Mouse (Mus musculus) small intestine, adult 2 months (tissue): ENCODE data around the gene Cxcl13. TPM values are rescaled to one million over a fixed set of nuclear protein-coding genes. Genes with fewer than 3 reads are reported as not detected.

Experiments used
- H3K27ac ChIP-seq: fragments of 200-500 bp; 2 replicates; pipeline ENCODE4 v1.5.1; 2012; ENCODE audit warnings: low read depth, low read length, control low read depth, inconsistent platforms; ENCODE audit not compliant: insufficient read depth
- H3K27me3 ChIP-seq: fragments of 200-500 bp; 2 replicates; pipeline ENCODE4 v1.6.1; 2012; ENCODE audit warnings: mild to moderate bottlenecking, moderate library complexity, low read length, inconsistent platforms; ENCODE audit not compliant: control insufficient read depth, insufficient read depth
- H3K36me3 ChIP-seq: fragments of 200-500 bp; 2 replicates; pipeline ENCODE4 v1.6.1; 2012; ENCODE audit warnings: mild to moderate bottlenecking, low read length, control low read depth, inconsistent platforms; ENCODE audit not compliant: control insufficient read depth, insufficient read depth
- H3K4me1 ChIP-seq: fragments of 200-500 bp; 2 replicates; pipeline ENCODE4 v1.6.1; 2012; ENCODE audit warnings: low read length, inconsistent platforms, mixed read lengths; ENCODE audit not compliant: control insufficient read depth, insufficient read depth, insufficient read length
- H3K4me3 ChIP-seq: fragments of 200-500 bp; 2 replicates; pipeline ENCODE4 v1.5.1; 2012; ENCODE audit warnings: low read depth, mild to moderate bottlenecking, control low read depth, inconsistent platforms, low read length, moderate library complexity
- CTCF ChIP-seq: fragments of 200-500 bp; IDR thresholded peaks from 2 replicates; pipeline ENCODE4 v1.5.1; 2012; ENCODE audit warnings: low read depth, mild to moderate bottlenecking, control low read depth, inconsistent platforms, low read length, moderate library complexity, mixed read lengths; ENCODE audit not compliant: insufficient replicate concordance, insufficient read length; ENCODE audit errors: extremely low read depth
- POLR2A ChIP-seq: fragments of 200-500 bp; IDR thresholded peaks from 2 replicates; pipeline ENCODE4 v1.6.1; 2012; ENCODE audit warnings: low read depth, mild to moderate bottlenecking, control low read depth, inconsistent platforms, low read length, moderate library complexity
- WGBS: fragments of 180-500 bp; shearing (Covaris S2); methylation state at CpG from one replicate; pipeline ENCODE4 v1.1.7; 2018; 5-methylcytosine and 5-hydroxymethylcytosine counted together
- polyA plus RNA-seq: library from polyadenylated mRNA; depleted of rRNA; stranded (reverse); fragments of >200 nt; gene quantifications from 2 replicates; pipeline ENCODE4 v1.2.3, GENCODE M21; 2012; rRNA removed

Cxcl13 gene
- polyA plus RNA-seq, 1 experiment, result 0.33 TPM

GRCm38 (mm10) chr5:95983797-95984486 is 27.2 kb downstream of the Cxcl13 start:
- Histone ChIP-seq H3K4me1 (no peaks in the 10 kb centered on the region), H3K27ac (no peak overlapping the region), H3K36me3 (no peaks in the 10 kb centered on the region), H3K27me3 (no peaks in the 10 kb centered on the region), H3K4me3 (no peak overlapping the region)
- 45% methylated on average over 5 of the region's 5 CpGs for WGBS
- no peak for TF ChIP-seq CTCF

GRCm38 (mm10) chr5:95991339-95992292 is 34.9 kb downstream of the Cxcl13 start:
- no peaks in the 10 kb centered on the region for H3K27me3 ChIP-seq
- TF ChIP-seq CTCF (no peak), POLR2A (no peak)
- WGBS, result 17% methylated on average over 12 of the region's 12 CpGs
- no peak overlapping the region for H3K27ac ChIP-seq
- no peaks in the 10 kb centered on the region for H3K4me1 ChIP-seq
- no peaks in the 10 kb centered on the region for H3K36me3 ChIP-seq
- no peak overlapping the region for H3K4me3 ChIP-seq

- TF ChIP-seq CTCF, result no peak
- no peak for TF ChIP-seq POLR2A
- WGBS, result 86% methylated on average over 3 of the region's 3 CpGs
- Histone ChIP-seq H3K27ac (no peak overlapping the region), H3K4me1 (no peaks in the 10 kb centered on the region), H3K36me3 (no peaks in the 10 kb centered on the region), H3K27me3 (no peaks in the 10 kb centered on the region), H3K4me3 (no peak overlapping the region)
Measured at GRCm38 (mm10) chr5:95997276-95997675, 40.5 kb downstream of the Cxcl13 start.

DNA sequence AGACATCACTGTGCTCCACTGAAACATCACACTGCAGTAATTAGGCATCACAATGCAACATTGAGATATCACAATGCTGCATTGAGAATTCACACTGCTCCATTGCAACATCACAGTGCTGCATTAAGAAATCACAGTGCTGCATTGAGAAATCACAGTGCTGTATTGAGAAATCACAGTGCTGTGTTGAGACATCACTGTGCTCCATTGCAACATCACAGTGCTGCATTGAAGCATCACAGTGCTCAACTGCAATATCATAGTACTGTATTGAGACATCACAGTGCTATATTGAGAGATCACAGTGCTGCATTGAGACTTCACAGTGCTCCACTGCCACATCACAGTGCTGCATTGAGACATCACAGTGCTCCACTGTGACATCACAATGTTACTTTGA is 46.6 kb downstream of the Cxcl13 start:
- TF ChIP-seq CTCF, result no peak
- Histone ChIP-seq H3K27me3 (no peaks in the 10 kb centered on the region), H3K27ac (no peak overlapping the region), H3K4me1 (no peaks in the 10 kb centered on the region), H3K36me3 (no peaks in the 10 kb centered on the region), H3K4me3 (no peak overlapping the region)

DNA sequence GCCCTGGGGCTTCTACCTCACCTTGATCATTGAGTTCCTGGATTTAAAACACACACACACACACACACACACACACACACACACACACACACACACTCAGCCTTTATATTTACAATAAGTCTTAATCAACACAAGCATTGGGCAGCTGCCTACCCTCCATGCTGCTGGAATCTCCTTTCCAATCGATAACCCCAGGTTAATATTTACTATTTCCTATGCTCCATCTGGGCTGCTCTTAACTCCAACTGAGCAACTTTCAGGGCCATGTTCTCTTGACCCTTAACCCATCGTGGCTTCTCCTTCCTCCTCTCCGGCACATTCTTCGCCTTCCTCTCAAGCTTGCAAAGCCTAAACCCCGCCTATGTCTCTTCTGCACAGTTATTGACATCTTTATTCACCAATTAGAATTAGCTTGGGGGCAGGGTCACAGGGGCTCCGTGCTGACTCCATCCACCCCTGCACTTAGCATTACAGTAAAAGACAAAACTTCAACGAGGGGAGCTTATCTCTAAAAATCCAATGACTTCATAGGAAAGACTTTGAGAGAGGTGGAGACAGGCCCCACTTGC is 51.6 kb downstream of the Cxcl13 start:
- WGBS, result 27% methylated on average over 7 of the region's 7 CpGs
- H3K27ac ChIP-seq, result no peak overlapping the region
- TF ChIP-seq POLR2A (no peak), CTCF (no peak)
- H3K36me3 ChIP-seq, result no peaks in the 10 kb centered on the region
- no peaks in the 10 kb centered on the region for H3K27me3 ChIP-seq
- H3K4me3 ChIP-seq, result no peak overlapping the region
- no peaks in the 10 kb centered on the region for H3K4me1 ChIP-seq

DNA sequence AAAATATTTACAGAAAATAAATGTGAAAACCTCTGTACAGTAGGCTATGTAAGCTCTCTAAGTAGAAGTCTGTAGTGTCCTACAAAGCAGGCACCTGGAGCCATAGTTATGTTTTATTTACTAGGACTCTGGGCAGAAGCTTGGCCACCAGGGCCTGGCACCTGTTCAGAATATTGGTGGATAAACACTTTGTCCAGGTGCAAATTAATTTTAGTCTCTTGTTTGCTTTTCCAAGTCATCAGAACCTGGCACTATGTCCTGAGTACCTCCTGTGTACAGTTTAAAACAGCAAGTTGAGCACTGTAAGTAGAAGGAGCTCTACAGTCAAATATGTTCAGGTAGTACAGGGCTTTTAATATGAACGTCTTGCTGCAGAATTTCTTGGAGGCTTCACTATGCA is 52.3 kb downstream of the Cxcl13 start:
- Histone ChIP-seq H3K27me3 (no peaks in the 10 kb centered on the region), H3K36me3 (no peaks in the 10 kb centered on the region), H3K4me3 (no peak overlapping the region), H3K4me1 (no peaks in the 10 kb centered on the region), H3K27ac (no peak overlapping the region)
- TF ChIP-seq CTCF, result no peak
- 21% methylated on average over 1 of the region's 1 CpGs for WGBS

Other genes with a start within 250 kb of the Cxcl13 start
- not detected in 2 replicates for gene Gm7978, start 220.8 kb upstream of the Cxcl13 start, polyA plus RNA-seq
- gene Gm7982, start 214.9 kb upstream of the Cxcl13 start, polyA plus RNA-seq, result not detected in 2 replicates
- gene E330014E10Rik, start 181.0 kb upstream of the Cxcl13 start, polyA plus RNA-seq, result not detected in 2 replicates
- 0.90 and 3.0 TPM in 2 replicates for gene Cnot6l, start 207.2 kb downstream of the Cxcl13 start, polyA plus RNA-seq